Mouse (Mus musculus) frontal cortex, adult 2 months (tissue): ENCODE data around the gene Aqp11. TPM values are rescaled to one million over a fixed set of nuclear protein-coding genes. Genes with fewer than 3 reads are reported as not detected.

Experiments
- DNase-seq, 2 experiments: peaks; one replicate each; pipeline ENCODE4 v3.0.0; 2022; ENCODE audit warnings: low spot score in 1 of 2; ENCODE audit errors: extremely low spot score in 1 of 2
- polyA plus RNA-seq: library from polyadenylated mRNA; depleted of rRNA; stranded (reverse); fragments of >200 nt; gene quantifications from 2 replicates; pipeline ENCODE4 v1.2.3, GENCODE M21; 2012; rRNA removed

Gene Aqp11
- 22.0 and 23.7 TPM in 2 replicates for polyA plus RNA-seq

- peak; percentile 19 to 70 for DNase-seq
Observed at GRCm38 (mm10) chr7:97737638-97738456, at the start of gene Aqp11. TSS of gene Aqp11 (minus strand) at chr7:97738289.

GRCm38 (mm10) chr7:97783523-97783922 is 45.4 kb upstream of the Aqp11 start:
- no peak for DNase-seq

GRCm38 (mm10) chr7:97781496-97781895 is 43.4 kb upstream of the Aqp11 start:
- no peak for DNase-seq

GRCm38 (mm10) chr7:97780815-97781214 is 42.7 kb upstream of the Aqp11 start:
- no peak for DNase-seq

DNA sequence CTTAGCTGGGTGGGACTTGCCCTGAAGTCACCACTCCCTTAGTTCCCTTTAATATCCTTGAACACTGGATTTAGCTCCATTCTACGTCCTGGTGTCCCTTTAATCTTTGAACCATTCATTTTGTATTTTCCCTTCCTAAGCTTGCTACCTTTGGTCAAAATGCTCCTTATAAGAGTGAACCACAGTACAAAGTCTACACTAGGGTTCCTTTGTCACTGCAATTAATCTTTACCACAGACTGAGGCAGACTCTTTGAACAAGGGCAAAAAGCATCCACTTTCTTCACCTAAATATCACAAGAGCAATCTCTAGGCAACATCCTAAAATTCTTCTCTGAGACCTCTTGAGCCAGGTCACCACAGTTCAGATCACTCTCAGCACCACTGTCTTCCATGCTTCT is 42.1 kb upstream of the Aqp11 start:
- DNase-seq = no peak

DNA sequence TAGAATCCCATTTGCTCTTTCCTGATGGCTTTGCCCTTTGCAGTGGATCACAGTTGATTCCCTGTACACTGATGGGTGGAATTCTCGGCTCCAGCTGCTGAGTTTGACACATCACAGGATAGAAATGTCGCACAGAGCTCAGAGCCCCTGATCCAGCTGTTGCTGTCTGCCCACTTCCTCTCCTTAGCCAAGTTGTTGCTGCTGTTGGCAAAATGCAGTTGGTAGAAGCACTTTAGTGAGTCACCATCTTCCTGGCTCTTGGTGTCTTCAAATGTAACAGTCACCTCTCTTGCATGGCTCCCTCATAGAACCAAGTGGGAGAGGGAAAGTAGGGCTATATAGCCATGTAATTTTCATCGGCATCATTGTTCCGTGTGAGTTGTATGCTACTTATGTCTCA is 39.1 kb upstream of the Aqp11 start:
- DNase-seq = no peak

DNA sequence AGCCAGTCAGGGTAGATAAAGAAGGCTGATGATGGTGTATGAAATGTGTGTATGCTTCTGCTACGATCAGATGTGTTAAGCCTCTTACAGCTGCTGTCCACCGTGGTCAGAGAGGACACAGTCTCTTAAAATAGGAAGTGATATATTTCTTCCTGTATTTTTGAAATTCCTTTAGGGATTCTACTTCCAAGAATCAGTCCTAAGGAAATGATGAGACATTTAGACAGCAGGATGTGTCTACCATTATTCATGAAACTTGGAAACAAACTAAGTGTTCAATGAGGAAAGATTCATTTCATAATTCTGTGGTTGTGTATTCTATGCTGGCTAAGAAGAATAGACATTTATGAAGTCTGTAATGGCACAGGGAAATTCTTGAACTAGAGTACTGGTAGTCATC is 37.8 kb upstream of the Aqp11 start:
- DNase-seq = no peak

DNA sequence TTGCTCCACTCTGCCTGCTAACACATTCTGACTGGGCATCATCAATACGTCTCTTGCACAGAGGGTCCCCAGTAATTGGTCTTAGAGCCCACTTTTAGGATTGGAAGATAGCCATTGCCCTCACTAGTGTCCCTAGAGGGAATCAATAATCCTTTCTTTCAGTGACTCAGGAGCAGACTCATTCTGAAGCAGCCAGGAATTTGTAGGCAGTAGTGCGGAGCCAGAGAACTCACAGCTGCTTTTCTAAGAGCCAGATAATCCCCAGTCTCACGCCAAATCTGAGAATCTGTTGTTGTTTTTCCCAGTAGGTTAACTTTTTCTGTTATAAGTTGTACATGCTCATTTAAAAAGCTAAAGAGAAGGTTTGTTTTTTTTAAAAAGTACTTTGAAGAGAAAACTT is 37.3 kb upstream of the Aqp11 start:
- no peak for DNase-seq

DNA sequence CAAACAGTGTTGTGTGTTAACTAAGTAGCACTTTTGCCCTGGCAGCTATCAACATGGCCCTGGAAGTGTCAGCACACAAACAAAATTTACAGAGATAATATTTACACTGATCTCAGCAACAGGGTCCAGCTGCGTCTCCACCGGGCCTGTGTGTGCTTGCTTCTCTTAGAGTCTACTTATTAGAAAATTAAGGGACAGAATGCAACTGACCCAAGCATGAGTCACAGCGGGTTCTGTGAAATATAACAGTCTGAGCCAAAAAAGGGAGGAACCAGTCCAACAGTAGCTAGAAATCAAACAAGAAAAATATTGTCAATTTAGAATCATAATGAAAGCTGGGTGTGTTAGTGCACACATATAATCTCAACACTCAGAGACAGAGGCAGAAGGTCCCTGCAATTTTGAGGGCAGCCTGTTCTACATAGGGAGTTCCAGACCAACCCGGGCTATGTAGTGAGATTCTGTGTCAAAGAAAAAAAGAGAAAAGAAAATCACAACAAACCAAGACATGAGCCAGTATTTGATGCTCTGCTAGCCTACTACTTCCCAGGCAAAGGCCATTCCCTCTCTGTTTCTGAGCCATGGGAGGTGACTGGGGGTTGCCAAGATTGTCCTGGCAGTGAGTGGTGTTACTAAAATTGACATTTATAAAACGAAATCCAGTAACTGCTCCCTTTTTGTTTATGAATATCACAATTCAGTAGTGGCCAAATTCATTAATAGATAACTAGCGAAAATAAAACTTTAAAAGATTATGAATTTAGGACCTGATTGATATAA is 32.9 kb upstream of the Aqp11 start:
- DNase-seq = no peak

- no peak for DNase-seq
Observed at GRCm38 (mm10) chr7:97769020-97769419, 30.9 kb upstream of the Aqp11 start.

- DNase-seq = no peak
Observed at GRCm38 (mm10) chr7:97767841-97768240, 29.8 kb upstream of the Aqp11 start.

GRCm38 (mm10) chr7:97766406-97767166 is 28.5 kb upstream of the Aqp11 start:
- DNase-seq = no peak

GRCm38 (mm10) chr7:97765963-97766347 is 27.9 kb upstream of the Aqp11 start:
- DNase-seq = no peak

DNA sequence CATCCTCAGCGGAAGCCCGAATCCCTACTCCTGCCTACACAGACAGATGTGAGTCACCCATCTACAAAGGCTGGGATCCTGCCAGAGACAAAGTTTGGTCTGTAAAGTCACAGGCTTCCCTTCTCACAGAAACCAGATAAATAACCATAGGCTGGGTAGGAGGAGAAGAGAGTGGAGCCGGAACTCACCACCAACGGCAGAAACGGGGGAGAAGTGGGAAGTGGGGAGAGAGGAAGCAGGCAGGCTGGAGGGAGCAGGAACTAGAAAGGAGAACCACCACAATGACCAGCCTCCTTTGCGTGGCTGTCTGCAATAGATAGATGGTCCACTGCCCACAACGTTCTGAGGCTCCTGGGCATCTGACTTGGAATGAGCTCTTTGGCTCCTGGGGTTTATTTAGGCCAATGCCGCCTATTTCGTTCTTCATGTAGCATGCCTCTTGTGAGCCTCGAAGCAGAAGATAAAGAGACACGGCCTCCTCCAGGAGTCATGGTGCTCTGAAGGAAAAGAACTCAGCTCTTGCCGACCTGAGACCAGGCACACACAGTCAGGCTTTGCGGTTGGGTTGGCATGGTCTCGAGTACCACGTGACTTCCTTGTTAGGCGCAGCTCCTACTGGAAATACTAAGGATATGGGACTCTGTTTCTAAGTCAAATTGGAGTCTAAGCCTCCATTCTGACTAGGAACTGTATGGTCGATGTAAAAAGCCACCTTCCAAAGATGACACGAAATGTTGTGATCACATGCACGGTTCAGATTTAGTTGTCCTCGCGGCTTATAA is 27.3 kb upstream of the Aqp11 start:
- DNase-seq = peak; percentile 71 to 92

DNA sequence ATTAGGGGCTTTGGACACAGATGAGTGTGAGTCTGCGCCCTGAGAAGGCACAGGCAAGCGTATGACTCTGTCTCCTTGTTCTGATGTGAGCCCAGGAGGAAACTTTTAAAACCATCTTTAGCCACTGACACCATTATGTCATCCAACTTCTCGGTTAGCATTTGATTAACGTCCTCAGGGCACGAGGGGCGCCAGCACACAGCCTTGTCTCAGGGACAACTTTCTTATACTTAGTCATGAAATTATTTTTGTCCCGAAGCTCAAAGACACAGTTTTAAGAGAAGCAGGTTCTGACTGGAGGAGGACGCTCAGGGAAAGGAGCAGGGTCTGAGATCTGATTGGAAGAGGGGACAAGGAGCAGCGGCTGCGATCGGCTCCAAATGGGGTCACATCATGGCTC is 26.5 kb upstream of the Aqp11 start:
- no peak for DNase-seq

- DNase-seq = peak; percentile 33 to 65
Observed at GRCm38 (mm10) chr7:97756967-97757881, 19.1 kb upstream of the Aqp11 start.

DNA sequence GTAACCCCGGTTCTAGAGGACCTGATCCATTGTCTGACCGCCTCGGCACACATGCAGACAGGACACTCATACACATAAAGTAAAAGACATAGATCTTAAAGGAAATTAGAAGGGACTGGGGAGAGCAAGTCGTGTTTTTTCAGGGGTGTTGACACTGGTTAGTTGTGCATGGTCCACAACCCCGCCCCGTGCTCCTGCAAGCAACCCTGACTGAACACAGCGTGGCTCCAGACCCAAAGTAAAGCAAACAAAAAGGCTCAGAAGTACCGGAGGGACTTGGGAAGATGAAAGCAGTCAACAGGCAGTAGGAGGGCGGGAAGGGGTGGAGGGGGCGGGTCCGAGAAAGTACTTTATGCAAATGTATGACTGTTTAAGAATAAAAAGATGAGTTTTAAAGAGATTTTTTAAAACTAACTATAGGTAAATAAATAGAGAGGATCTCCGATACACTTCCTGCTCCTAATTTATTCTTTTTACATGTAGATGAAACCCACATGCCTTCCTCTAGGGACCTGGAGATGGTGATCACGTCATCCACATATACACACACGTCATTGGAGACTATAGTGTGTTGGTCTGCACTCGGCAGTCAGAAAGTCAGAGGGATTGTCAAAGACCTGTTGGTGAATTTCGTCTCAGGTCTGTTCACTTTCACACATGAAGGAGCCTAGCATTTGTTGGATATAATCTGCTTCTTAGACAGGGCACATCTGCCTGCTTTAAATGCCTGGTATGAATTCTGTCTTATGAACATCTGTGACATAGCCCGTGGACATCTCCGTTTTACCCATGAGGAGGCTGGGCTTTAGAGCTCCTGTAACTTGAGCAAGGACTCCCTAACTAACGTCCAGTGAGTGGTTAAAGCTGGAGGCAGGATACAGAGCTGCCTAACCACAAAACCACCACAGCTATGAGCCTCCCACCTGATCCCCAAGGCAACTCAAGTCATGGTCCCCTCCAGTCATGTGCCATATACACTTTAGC is 11.4 kb upstream of the Aqp11 start:
- DNase-seq = no peak

GRCm38 (mm10) chr7:97748527-97749206 is 10.6 kb upstream of the Aqp11 start:
- no peak for DNase-seq
